In genomic region chr2:17365671-17366070, GRCm38 (mm10) we compare ENCODE assay signal across 16 mouse cellular contexts.
DNase-seq lines count a peak whose midpoint lies in the region; ATAC-seq and TF ChIP-seq lines count a peak whose summit lies in the region.
"Had no signal": no experiment of that assay in that cellular context is flagged by ENCODE, and none has a peak within 500 bp of the region (broad histone marks: within the 10 kb centered on the region; RNA-seq: fewer than 3 reads in every experiment).

No protein-coding gene starts in this region.

- no peaks in the 10 kb centered on the region for H3K27me3 ChIP-seq in liver, embryonic 11.5 days (replicated peaks; ENCODE audit: control insufficient read depth, insufficient read depth, low read length)
- H3K27me3 ChIP-seq in liver, postnatal 0 days (ENCODE audit: insufficient read depth, low read length) = no peaks in the 10 kb centered on the region
- H3K27me3 ChIP-seq: embryonic facial prominence, embryonic 13.5 days; forebrain, embryonic 13.5 days had no signal

- TF ChIP-seq EP300 in liver, postnatal 0 days (IDR thresholded peaks at IDR 0.05; ENCODE audit: low read depth) = peak; percentile 72

- WGBS in liver, embryonic 11.5 days = 35% methylated on average over 5 of the region's 5 CpGs
- WGBS in liver, postnatal 0 days (ENCODE audit: insufficient replicate concordance) = 17% methylated on average over 5 of the region's 5 CpGs

- H3K4me2 ChIP-seq in liver, embryonic 11.5 days = no peak overlapping the region
- H3K4me2 ChIP-seq in liver, postnatal 0 days (ENCODE audit: low read depth, low read length) = no peak overlapping the region
- H3K4me2 ChIP-seq: embryonic facial prominence, embryonic 13.5 days; forebrain, embryonic 13.5 days; lung, embryonic 14.5 days; midbrain, embryonic 11.5 days had no signal

- TF ChIP-seq CTCF in liver, postnatal 0 days (IDR thresholded peaks at IDR 0.05; ENCODE audit: low read depth) = no peak
- no peak for TF ChIP-seq CTCF in left cerebral cortex, adult 2 months (IDR thresholded peaks at IDR 0.05)

- no peak overlapping the region; the same call in 1 of the 2 replicates for H3K27ac ChIP-seq in liver, embryonic 11.5 days (ENCODE audit: low read depth, low read length)
- H3K27ac ChIP-seq in liver, postnatal 0 days (ENCODE audit: low read depth) = peak overlapping the region; percentile 74; the same call in 1 of the 2 replicates
- H3K27ac ChIP-seq in left cerebral cortex, adult 2 months = no peak overlapping the region
- H3K27ac ChIP-seq: embryonic facial prominence, embryonic 13.5 days; forebrain, embryonic 13.5 days had no signal

- no peak overlapping the region for H3K4me3 ChIP-seq in liver, embryonic 11.5 days (ENCODE audit: low read depth, low read length)
- H3K4me3 ChIP-seq in liver, postnatal 0 days (ENCODE audit: low read depth, low read length) = no peak overlapping the region
- no peak overlapping the region for H3K4me3 ChIP-seq in left cerebral cortex, adult 2 months
- H3K4me3 ChIP-seq: embryonic facial prominence, embryonic 13.5 days; forebrain, embryonic 13.5 days had no signal

- H3K9ac ChIP-seq in liver, embryonic 11.5 days (ENCODE audit: low read depth, low read length) = no peak overlapping the region
- H3K9ac ChIP-seq in liver, postnatal 0 days (replicated peaks) = no peak overlapping the region
- H3K9ac ChIP-seq: embryonic facial prominence, embryonic 13.5 days; forebrain, embryonic 13.5 days; lung, embryonic 14.5 days had no signal

- no peaks in the 10 kb centered on the region for H3K9me3 ChIP-seq in liver, embryonic 11.5 days (ENCODE audit: control insufficient read depth, low read length)
- H3K9me3 ChIP-seq in liver, postnatal 0 days (ENCODE audit: low read length) = no peaks in the 10 kb centered on the region
- H3K9me3 ChIP-seq: embryonic facial prominence, embryonic 13.5 days; forebrain, embryonic 13.5 days had no signal

- no peak for DNase-seq in liver, embryonic 11.5 days (ENCODE audit: low spot score)
- DNase-seq in liver = no peak
- DNase-seq in c-Kit-positive CD71-positive TER-119-positive erythroid progenitor cells, embryonic 14.5 days (ENCODE audit: low spot score) = peak; percentile 12
- DNase-seq in liver, postnatal 0 days = peak; percentile 14
- DNase-seq in thymus, postnatal 14 days = peak; percentile 35
- DNase-seq in cerebellum, postnatal 25 days = no peak
- no peak for DNase-seq in spleen, adult 12 weeks (ENCODE audit: low spot score)
- no peak for DNase-seq in left cerebral cortex, adult 2 months (ENCODE audit: extremely low spot score in 1 of 2, low spot score in 2 of 2)
- DNase-seq: adrenal gland, postnatal 10 days; cerebellum, postnatal 36 days; gastrocnemius, postnatal 25 days; kidney, adult 11 months; lung, embryonic 14.5 days had no signal

- ATAC-seq in liver, embryonic 11.5 days (replicated peaks; ENCODE audit: low FRiP score) = peak; percentile 82
- peak; percentile 86 for ATAC-seq in liver, postnatal 0 days
- ATAC-seq: forebrain, embryonic 13.5 days had no signal

- H3K4me1 ChIP-seq in liver, embryonic 11.5 days (replicated peaks; ENCODE audit: control insufficient read depth, insufficient read depth, low read length) = peaks cover 12% of the 10 kb centered on the region
- peaks cover 11% of the 10 kb centered on the region for H3K4me1 ChIP-seq in liver, postnatal 0 days (ENCODE audit: insufficient read depth)
- H3K4me1 ChIP-seq: forebrain, embryonic 13.5 days had no signal

- no peaks in the 10 kb centered on the region for H3K36me3 ChIP-seq in liver, embryonic 11.5 days (ENCODE audit: control insufficient read depth, insufficient read depth, low read length)
- no peaks in the 10 kb centered on the region for H3K36me3 ChIP-seq in liver, postnatal 0 days (replicated peaks; ENCODE audit: insufficient read depth, low read length)
- H3K36me3 ChIP-seq: embryonic facial prominence, embryonic 13.5 days had no signal

- intact Hi-C loops in left cerebral cortex, adult 2 months (cut with DNase I) = no loop called here

Comparison
In these comparisons a context has a peak if more than half of its experiments do, and no peak if none do; other contexts are left out.
1. DNase-seq: peak in c-Kit-positive CD71-positive TER-119-positive erythroid progenitor cells, embryonic 14.5 days (single experiment), liver, postnatal 0 days (single experiment) and thymus, postnatal 14 days (single experiment); none in liver, embryonic 11.5 days (single experiment), liver (single experiment), cerebellum, postnatal 25 days (0 of 2), spleen, adult 12 weeks (single experiment) and left cerebral cortex, adult 2 months (0 of 2).